Mouse (Mus musculus) midbrain, embryonic 15.5 days (tissue): ENCODE measurements around the gene Ube3c. TPM values are rescaled to one million over a fixed set of nuclear protein-coding genes. Genes with fewer than 3 reads are reported as not detected.

Experiments used
- ATAC-seq: fragments of 200-750 bp; cut with Nextera tagmentation; replicated peaks from 2 replicates; pipeline ENCODE4 v1.8.0; 2017; ENCODE audit warnings: moderate TSS enrichment
- H3K27ac ChIP-seq: fragments of 300-500 bp; sonication (generic); 2 replicates; pipeline ENCODE4 v1.5.1; 2015; ENCODE audit warnings: mild to moderate bottlenecking, inconsistent platforms
- H3K27me3 ChIP-seq: fragments of 300-500 bp; sonication (generic); replicated peaks from 2 replicates; pipeline ENCODE4 v1.6.1; 2015; ENCODE audit warnings: inconsistent platforms
- H3K36me3 ChIP-seq: fragments of 300-500 bp; sonication (generic); replicated peaks from 2 replicates; pipeline ENCODE4 v1.6.1; 2015; ENCODE audit warnings: inconsistent platforms
- H3K4me1 ChIP-seq: fragments of 300-500 bp; sonication (generic); 2 replicates; pipeline ENCODE4 v1.6.1; 2015; ENCODE audit warnings: inconsistent platforms
- H3K4me2 ChIP-seq: fragments of 300-500 bp; sonication (generic); 2 replicates; pipeline ENCODE4 v1.6.1; 2015; ENCODE audit warnings: inconsistent platforms, mild to moderate bottlenecking, moderate library complexity
- H3K4me3 ChIP-seq: fragments of 300-500 bp; sonication (generic); 2 replicates; pipeline ENCODE4 v1.5.1; 2015; ENCODE audit warnings: mild to moderate bottlenecking, inconsistent platforms
- H3K9ac ChIP-seq: fragments of 300-500 bp; sonication (generic); 2 replicates; pipeline ENCODE4 v1.6.1; 2015; ENCODE audit warnings: mild to moderate bottlenecking, inconsistent platforms
- H3K9me3 ChIP-seq: fragments of 300-500 bp; sonication (generic); 2 replicates; pipeline ENCODE4 v1.6.1; 2016; ENCODE audit warnings: inconsistent platforms
- WGBS: fragments of 180-500 bp; shearing (Covaris S2); methylation state at CpG from one replicate; pipeline ENCODE4 v1.1.7; 2015; ENCODE audit warnings: mixed read lengths; 5-methylcytosine and 5-hydroxymethylcytosine counted together
- polyA plus RNA-seq: library from polyadenylated mRNA; unstranded; fragments of >200 nt; fragmentation: Nextera tagmentation; extraction: Ambion mirVana; gene quantifications from 2 replicates; pipeline ENCODE4 v1.2.1, GENCODE M21; 2015

The Ube3c gene
- polyA plus RNA-seq, 1 experiment from 2014 or later: 45.0 TPM

DNA sequence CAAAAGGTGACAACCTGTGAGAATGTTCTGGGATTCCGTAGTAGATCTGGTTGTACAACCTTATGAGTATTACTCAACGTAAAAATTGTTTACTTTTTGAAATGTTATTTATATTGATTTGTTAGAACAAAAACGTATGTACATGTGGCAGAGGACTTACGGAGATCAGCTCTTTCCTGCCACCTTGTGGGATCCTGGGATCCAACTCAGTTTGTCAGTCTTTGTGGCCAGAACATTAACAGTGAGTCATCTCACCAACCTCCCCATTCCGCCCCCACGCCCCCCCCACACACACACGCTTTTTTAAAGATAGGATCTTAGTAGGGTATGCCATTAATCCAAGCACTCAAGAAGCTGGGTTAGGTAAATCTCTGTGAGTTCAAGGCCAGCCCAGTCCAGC is 119.3 kb downstream of the Ube3c start:
- no peak for ATAC-seq
- Histone ChIP-seq H3K27me3 (no peaks in the 10 kb centered on the region), H3K36me3 (no peaks in the 10 kb centered on the region), H3K9ac (no peak overlapping the region), H3K4me2 (no peak overlapping the region), H3K9me3 (no peaks in the 10 kb centered on the region), H3K27ac (no peak overlapping the region), H3K4me1 (no peaks in the 10 kb centered on the region), H3K4me3 (no peak overlapping the region)
- WGBS: 70% methylated on average over 7 of the region's 7 CpGs

DNA sequence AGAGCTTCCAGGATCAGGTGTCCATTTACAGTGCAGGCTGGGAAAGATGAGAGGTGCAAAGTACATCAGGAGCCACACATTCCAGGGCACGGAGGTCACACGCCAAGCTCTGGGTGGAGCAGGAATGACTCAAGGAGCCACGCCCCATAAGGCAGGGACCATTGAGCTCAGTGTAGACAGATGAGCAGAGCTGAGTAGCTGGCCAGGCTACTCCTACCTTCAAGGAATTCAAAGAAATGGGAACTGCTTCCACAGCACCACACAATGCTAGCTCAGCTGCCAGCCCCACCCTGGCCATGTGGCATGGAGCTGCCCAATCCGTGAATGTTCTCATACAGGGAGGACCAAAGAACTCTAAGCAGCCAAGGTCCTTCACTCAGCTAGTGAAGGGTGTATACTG is 129.5 kb downstream of the Ube3c start:
- Histone ChIP-seq H3K4me2 (no peak overlapping the region), H3K9me3 (no peaks in the 10 kb centered on the region), H3K27me3 (no peaks in the 10 kb centered on the region), H3K9ac (no peak overlapping the region), H3K4me3 (no peak overlapping the region), H3K4me1 (no peaks in the 10 kb centered on the region), H3K36me3 (no peaks in the 10 kb centered on the region), H3K27ac (no peak overlapping the region)
- no peak for ATAC-seq
- 90% methylated on average over 4 of the region's 4 CpGs for WGBS

DNA sequence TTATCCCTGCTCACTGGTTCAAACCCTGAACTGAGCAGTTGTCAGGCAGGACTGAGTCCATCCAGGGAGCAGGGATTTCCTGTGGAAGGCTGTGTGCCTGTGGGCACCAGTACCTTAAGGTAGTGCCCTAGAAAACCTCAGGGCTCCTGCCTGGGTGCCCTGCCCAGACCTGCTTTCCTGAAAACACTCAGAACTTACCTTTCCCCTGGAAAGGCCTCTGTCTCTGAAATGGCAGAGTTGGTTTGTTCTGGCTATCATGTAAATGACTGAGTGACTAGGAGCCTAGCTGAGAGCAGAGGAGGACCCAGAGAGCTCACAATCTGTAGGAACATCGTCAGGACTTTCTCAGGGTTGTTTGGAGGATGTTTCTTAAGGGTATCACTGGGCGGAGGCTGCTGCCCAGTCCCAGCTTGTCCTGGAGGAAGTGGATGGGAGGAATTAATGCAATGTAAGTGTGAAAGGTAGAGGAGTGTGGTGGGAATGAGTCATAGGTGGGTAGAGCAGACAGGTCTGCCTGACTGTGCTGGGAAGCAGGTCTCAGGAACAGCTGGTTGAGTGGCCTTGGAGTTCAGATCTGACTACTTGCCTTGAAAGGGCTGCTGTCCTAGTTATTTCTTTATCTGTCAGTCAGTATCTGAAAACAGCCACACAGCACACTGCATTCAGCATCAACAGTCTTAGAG is 130.6 kb downstream of the Ube3c start:
- ATAC-seq: no peak
- Histone ChIP-seq H3K36me3 (no peaks in the 10 kb centered on the region), H3K27ac (no peak overlapping the region), H3K9me3 (no peaks in the 10 kb centered on the region), H3K4me3 (no peak overlapping the region), H3K27me3 (no peaks in the 10 kb centered on the region), H3K9ac (no peak overlapping the region), H3K4me1 (no peaks in the 10 kb centered on the region), H3K4me2 (no peak overlapping the region)
- WGBS: 77% methylated on average over 2 of the region's 2 CpGs

DNA sequence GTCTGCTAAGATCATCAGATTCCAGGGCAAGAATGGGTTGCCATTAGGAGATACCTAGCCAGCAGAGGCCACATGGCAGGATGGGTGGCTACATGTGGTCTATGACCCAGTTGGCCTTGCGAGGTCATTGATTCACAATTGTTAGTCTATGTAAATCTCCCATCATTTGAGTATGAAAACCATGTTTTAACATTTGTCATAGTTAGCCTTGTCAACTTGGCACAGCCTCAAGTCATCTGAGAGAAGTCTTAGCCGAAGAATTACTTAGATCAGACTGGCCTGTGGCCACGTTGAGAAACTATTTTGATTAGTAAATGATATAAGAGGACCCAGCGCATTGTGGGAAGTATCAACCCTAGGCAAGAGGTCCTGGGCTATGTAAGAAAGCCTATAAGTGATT is 138.2 kb downstream of the Ube3c start:
- ATAC-seq: no peak
- WGBS: 89% methylated on average over 4 of the region's 4 CpGs
- no peak overlapping the region for H3K4me3 ChIP-seq

DNA sequence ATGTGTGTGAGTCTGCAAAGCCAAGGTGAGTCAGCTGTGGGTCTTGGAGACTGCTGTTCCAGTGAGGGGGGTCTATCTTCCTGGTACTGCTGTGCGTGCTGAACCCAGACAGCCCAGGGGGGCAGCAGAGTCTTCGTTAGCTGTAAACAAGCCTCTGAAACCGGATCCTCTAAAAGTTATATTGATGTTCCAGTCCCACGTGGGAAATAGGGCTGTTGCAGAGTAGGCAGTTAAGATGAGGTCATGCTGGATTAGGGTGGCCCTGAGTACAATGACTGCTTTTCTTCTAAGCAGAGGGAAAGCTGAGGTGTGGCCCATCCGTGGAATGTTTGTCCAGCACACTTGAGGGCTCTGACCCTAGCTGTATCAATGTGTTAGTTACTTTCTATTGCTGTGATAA is 139.2 kb downstream of the Ube3c start:
- Histone ChIP-seq H3K4me3 (no peak overlapping the region), H3K4me1 (no peaks in the 10 kb centered on the region), H3K36me3 (no peaks in the 10 kb centered on the region), H3K4me2 (no peak overlapping the region), H3K27me3 (no peaks in the 10 kb centered on the region), H3K9ac (no peak overlapping the region), H3K27ac (no peak overlapping the region), H3K9me3 (no peaks in the 10 kb centered on the region)
- no peak for ATAC-seq
- 40% methylated on average over 5 of the region's 5 CpGs for WGBS

More for the DNA sequence above, 138.2 kb downstream of the Ube3c start:
- no peaks in the 10 kb centered on the region for H3K27me3 ChIP-seq
- H3K9me3 ChIP-seq: no peaks in the 10 kb centered on the region
- no peaks in the 10 kb centered on the region for H3K36me3 ChIP-seq
- H3K27ac ChIP-seq: no peak overlapping the region
- H3K4me2 ChIP-seq: no peak overlapping the region
- H3K9ac ChIP-seq: no peak overlapping the region
- no peaks in the 10 kb centered on the region for H3K4me1 ChIP-seq

DNA sequence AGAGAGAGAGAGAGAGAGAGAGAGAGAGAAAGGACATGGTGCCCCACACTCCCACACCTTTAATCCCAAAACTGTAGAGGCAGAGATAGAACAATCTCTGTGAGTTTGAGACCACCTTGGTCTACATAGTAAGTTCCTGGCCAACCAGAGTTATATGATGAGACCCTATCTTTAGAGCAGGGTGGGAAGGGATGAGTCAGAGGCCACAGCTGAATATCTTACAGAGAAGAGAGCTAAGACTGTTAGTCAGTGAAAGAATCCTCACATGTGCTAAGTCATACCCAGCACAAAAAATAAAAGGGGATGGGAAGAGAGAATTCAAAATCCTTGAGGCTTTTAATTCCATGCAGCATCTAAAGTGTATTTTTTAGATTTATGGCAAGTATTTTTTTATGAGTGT is 142.6 kb downstream of the Ube3c start:
- ATAC-seq: no peak
- Histone ChIP-seq H3K4me2 (no peak overlapping the region), H3K4me1 (no peaks in the 10 kb centered on the region), H3K9me3 (no peaks in the 10 kb centered on the region), H3K9ac (no peak overlapping the region), H3K27me3 (no peaks in the 10 kb centered on the region), H3K36me3 (no peaks in the 10 kb centered on the region), H3K27ac (no peak overlapping the region), H3K4me3 (no peak overlapping the region)

DNA sequence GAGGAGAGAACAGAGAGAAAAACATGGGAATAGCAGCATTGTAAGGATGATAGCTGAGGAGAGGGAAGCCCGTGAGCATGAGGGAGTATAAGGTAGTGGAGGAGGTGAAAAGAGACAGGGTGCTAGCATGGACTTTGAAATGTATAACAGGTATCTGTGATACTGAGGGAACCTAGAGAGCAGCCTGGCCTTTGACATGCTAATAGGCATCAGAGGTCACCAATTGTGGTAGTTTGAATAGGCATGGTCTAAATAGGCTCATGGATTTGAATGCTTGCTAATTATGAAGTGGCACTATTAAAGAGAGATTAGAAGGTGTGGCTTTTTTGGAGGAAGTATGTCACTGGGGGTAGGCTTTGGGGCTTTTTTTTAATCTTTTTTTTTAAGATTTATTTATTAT is 143.9 kb downstream of the Ube3c start:
- Histone ChIP-seq H3K27ac (no peak overlapping the region), H3K4me2 (no peak overlapping the region), H3K9ac (no peak overlapping the region), H3K27me3 (no peaks in the 10 kb centered on the region), H3K36me3 (no peaks in the 10 kb centered on the region), H3K4me3 (no peak overlapping the region), H3K4me1 (no peaks in the 10 kb centered on the region), H3K9me3 (no peaks in the 10 kb centered on the region)
- 36% methylated on average over 1 of the region's 1 CpGs for WGBS
- no peak for ATAC-seq

DNA sequence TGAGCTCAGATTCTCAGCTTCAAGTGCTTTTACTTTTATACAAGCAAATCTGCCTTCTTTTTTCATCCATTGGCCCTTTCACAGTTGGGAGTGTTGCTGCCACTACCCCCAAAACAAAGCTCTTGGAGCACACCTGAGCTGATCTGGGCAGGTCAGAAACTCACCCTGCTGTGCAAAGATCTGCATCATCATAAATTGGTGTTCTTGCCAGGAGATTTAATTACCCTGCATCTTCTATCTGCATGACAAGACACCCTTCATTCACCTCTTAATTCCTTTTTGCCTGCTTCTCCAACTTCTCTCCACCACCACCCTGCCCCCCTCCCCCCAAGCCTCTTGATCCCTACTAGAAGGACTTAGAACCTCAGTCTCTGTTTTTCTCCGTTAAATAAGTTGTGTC is 152.1 kb downstream of the Ube3c start:
- Histone ChIP-seq H3K4me3 (no peak overlapping the region), H3K4me1 (no peaks in the 10 kb centered on the region), H3K9ac (no peak overlapping the region), H3K27me3 (no peaks in the 10 kb centered on the region), H3K4me2 (no peak overlapping the region), H3K36me3 (no peaks in the 10 kb centered on the region), H3K27ac (no peak overlapping the region), H3K9me3 (no peaks in the 10 kb centered on the region)
- 19% methylated on average over 1 of the region's 1 CpGs for WGBS
- no peak for ATAC-seq

DNA sequence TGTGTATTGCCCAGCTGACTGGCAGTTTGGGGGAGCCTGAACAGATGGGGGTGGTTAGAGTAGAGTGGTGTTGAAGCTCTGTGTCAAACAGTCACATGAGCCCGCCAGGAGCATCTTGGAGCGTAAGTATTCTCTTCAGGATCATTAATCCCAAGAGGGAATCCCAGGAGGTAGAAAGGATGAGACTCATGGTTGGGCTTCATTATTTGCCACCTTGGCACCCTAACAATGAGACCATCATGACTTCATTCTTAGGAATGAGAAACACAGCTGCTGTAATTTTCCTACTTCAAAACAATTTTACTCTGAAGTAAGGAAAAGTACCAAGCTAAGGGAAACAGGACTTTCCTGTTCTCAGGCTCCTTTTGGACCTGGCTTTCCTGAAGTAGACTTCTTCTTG is 156.3 kb downstream of the Ube3c start:
- Histone ChIP-seq H3K36me3 (no peaks in the 10 kb centered on the region), H3K4me1 (no peaks in the 10 kb centered on the region), H3K4me2 (no peak overlapping the region), H3K4me3 (no peak overlapping the region), H3K27ac (no peak overlapping the region), H3K27me3 (no peaks in the 10 kb centered on the region), H3K9me3 (no peaks in the 10 kb centered on the region), H3K9ac (no peak overlapping the region)
- no peak for ATAC-seq
- 82% methylated on average over 2 of the region's 2 CpGs for WGBS

Other genes starting within 250 kb of the Ube3c start
- gene Lmbr1, start 190.9 kb upstream of the Ube3c start, polyA plus RNA-seq: 34.8 and 38.2 TPM in 2 replicates
- 20.6 and 22.6 TPM in 2 replicates for gene Nom1, start 134.6 kb upstream of the Ube3c start, polyA plus RNA-seq
- not detected in 2 replicates for gene Mnx1, start 90.8 kb upstream of the Ube3c start, polyA plus RNA-seq
- gene Dnajb6, start 166.4 kb downstream of the Ube3c start, polyA plus RNA-seq: 280 and 308 TPM in 2 replicates
- gene Gm5129, start 166.7 kb downstream of the Ube3c start, polyA plus RNA-seq: not detected in 2 replicates